Mouse (Mus musculus): Measurements from ENCODE around the gene Pafah1b2. TPM values are rescaled to one million over a fixed set of nuclear protein-coding genes. Genes with fewer than 3 reads are reported as not detected.

The Pafah1b2 gene
- total RNA-seq, 2 experiments from 2014 or later = 26.5 to 144 TPM

DNA sequence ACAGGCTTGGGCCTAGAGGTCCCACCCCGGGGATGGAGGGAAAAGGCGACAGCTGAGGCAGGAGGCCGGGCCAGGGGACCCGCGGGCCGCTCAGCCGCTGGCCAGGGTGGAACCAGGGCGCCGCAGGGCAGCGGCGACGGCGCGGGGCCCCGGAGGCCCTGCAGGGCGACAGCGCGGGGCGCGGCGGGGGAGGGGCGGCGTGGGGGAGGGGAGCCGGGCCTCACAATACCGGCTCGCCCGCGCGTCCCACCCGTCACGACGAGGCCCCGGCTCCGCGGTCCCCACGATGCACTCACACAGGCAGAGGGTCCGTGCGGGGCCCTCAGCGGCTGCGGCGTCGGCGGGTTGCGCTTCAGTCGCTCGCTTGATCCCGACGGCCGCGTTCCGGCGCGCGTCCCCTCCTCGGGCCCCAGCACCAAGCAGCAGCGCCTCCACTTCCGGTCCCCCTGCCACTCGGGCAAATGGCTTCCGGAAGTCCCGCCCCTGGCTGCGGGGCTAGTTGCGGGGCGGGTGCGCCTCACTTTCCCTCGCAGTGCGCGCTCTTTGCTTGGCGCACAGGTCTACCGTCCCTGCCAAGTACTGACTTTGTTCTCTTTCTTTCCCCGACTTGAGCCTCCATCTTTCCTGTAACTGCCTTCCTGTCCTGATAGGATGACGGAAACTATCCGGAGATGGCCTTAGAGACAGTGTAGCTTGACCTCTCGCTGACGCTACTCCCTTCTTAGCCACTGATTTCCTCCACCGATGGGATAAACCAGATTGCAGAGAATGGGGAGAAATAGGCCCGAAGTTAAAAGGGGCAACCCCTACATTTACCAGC lies 27.9 kb downstream of the Pafah1b2 start:
- peak; percentile 75 for ATAC-seq (replicated peaks; ENCODE audit: low FRiP score, low TSS enrichment, poor library complexity, severe bottlenecking)

DNA sequence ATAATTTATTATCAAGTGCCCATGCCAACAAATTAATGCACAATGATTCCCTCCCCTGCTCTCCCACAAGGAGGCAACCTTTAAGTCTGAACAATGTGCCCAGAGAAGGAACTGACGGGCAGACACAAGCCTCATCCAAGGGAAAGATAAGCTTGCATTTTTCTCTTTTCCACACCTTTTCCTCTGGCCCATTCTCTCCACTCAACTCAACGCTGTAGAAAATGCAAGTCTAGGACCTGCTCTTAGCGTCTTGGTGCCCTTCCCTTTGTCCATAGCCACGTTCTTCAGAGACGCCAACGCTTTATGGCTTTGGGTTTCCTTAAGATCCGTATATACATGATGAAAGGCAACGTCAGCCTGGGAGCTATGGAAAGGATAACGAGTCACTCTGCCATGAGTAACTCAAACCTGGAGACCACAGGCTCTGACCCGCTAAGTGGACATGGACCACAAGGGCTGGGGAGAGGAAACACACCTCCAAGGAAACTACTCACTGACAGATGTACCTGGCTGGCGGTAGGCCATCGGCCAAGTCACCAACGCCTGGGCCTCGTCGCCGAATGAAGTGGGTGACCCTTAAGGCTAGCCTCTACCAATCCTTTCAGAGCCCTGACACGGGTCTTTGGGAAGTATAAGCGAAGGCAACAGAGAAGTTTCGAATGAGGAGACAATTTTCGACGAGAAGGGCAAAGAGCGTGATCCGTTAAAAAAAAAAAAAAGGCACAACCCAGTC lies 28.6 kb downstream of the Pafah1b2 start:
- ATAC-seq (replicated peaks; ENCODE audit: low FRiP score, low TSS enrichment, poor library complexity, severe bottlenecking) = peak; percentile 57

DNA sequence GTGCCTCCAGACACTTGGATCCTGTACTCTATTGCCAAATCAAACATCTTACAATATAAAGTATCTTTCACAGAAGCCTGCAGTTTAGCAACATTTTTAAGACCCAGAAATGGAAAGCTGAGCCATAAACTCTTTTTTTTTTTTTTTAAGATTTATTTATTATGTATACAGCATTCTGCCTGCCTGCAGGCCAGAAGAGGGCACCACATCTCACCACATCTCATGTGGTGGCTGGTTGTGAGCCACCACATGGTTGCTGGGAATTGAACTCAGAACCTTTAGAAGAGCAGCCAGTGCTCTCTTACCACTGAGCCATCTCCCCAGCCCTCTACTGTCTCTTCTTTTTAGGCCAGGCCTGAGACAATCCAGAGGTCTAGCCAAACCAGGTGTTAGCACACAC lies 31.2 kb downstream of the Pafah1b2 start:
- ATAC-seq (replicated peaks; ENCODE audit: low FRiP score, low TSS enrichment, poor library complexity, severe bottlenecking) = no peak

DNA sequence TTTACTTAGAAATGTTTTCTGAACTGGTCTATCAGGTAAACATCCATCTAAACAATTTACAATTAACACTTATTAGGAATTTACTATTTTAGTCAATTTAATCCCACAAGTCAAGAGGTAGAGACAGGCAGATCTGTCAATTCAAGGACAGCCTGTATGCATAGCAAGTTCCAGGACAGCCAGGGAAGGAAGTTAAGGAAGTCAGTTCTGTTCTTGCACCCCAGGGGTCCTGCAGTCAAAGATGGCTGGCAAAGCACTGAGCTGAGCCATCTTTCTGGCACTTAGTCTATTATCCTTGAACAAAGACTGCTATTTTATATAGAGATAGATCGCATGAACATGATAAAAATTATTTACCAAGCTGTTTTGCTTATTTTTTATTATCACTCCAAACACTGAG lies 31.9 kb downstream of the Pafah1b2 start:
- no peak for ATAC-seq (replicated peaks; ENCODE audit: low FRiP score, low TSS enrichment, poor library complexity, severe bottlenecking)

DNA sequence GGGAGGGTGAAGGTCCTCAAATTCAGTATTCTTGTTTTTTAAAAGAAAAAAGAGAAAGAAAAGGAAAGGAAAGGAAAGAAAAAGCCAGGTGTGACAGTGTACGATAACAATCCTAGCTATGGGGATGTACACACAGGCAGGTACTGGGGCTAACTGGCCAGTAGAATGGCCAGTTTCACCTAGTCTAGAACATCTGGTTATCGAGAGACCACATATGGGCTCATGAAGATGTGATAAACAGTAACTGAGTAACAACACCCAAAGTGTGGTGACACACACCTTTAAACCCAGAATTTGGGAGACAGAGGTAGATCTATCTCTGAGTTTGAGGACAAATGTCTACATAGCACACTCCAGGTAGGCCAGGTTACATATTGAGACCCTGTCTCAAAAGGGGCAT lies 32.7 kb downstream of the Pafah1b2 start:
- no peak for ATAC-seq (replicated peaks; ENCODE audit: low FRiP score, low TSS enrichment, poor library complexity, severe bottlenecking)

DNA sequence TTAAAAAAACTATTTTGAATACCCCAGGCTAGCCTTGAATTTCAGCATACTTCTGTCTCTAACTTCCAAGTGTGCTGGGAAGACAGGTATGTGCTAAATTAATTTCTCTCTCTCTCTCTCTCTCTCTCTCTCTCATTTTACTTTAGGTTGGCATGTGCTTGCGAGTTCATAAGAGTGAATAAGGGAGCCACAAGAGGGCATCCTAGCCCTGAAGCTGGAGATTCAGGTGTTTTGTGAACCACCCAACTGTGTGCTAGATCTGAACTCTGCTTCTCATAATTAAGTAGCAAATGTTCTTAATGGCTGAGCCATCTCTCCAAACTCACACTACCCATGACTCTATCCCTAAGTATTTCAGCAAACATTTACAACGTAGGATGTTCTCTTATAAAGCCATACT lies 35.6 kb downstream of the Pafah1b2 start:
- no peak for ATAC-seq (replicated peaks; ENCODE audit: low FRiP score, low TSS enrichment, poor library complexity, severe bottlenecking)

DNA sequence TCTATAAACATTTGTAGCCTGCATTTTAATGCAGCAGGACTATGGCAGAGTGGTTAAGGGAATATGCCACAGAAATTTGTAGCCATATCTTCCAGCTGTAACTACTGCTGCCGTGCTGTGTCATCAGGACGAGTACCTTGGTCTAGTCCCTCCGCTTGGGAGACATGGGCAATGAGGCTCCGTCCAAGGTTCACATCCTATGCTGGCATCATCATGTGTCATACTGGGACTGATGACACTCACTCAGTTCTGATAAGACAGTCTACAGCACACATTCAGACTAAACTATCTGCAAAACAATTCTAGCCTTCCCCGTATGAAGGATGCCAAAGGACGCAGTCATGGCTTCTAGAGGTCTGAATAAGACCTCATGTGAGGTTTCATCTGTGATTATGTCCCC lies 48.9 kb downstream of the Pafah1b2 start:
- ATAC-seq (replicated peaks; ENCODE audit: low FRiP score, low TSS enrichment, poor library complexity, severe bottlenecking) = no peak

DNA sequence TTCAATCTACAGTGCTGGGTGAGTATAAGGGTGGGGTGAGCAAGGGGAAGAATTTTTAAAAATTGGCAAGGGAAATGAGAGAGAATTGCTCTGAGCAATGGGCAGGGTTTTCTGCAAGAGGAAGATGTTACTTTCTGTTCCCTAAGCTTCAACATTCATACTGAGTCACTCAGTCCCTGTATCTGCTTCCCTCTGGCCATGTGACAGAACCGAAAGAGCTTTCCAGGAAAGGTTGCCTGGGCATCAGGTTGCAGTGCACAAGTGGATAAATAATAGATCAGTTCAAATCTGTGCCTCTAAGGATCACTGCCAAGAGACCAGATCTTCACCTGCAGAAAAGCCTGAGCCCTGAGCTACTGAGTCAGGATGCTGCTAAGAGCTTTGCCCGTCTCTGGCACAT lies 50.6 kb downstream of the Pafah1b2 start:
- no peak for ATAC-seq (replicated peaks; ENCODE audit: low FRiP score, low TSS enrichment, poor library complexity, severe bottlenecking)

DNA sequence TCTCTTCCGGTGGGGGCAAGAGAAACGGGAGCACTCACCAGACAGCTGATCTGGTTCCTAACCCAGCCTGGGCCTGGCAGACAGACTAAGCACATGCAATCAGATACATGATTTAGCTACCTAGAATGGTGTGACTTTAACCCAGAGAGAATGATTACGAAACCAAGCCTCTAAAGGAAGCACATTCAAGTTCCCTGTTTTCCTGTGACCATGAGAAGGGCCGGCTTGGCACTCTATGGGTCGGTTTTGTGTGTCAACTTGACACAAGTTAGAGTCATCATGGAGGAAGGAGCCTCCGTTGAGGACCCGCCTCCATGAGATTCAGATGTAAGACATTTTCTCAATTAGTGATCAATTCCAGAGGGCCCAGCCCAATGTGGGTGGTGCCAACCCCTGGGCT lies 52.8 kb downstream of the Pafah1b2 start:
- no peak for ATAC-seq (replicated peaks; ENCODE audit: low FRiP score, low TSS enrichment, poor library complexity, severe bottlenecking)

DNA sequence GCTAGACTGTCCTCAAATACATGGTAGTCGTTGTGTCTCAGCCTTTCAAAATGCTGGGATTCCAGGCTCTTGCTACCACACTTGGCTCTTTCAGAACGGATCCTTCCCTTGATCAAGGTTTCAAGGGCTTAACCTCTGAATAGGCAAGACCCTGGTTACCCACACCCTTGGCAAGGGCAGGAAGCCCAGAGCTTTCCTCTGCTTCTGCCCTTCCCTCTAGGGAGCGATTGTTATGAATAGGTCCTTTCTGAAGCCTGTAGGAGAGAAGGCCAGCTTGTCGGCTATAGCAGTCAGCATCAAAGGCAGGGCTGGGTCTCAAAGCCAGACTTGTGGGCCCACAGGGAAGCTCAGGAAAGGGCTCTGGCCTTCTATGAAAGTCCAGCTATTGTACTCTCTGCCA lies 53.6 kb downstream of the Pafah1b2 start:
- no peak for ATAC-seq (replicated peaks; ENCODE audit: low FRiP score, low TSS enrichment, poor library complexity, severe bottlenecking)

DNA sequence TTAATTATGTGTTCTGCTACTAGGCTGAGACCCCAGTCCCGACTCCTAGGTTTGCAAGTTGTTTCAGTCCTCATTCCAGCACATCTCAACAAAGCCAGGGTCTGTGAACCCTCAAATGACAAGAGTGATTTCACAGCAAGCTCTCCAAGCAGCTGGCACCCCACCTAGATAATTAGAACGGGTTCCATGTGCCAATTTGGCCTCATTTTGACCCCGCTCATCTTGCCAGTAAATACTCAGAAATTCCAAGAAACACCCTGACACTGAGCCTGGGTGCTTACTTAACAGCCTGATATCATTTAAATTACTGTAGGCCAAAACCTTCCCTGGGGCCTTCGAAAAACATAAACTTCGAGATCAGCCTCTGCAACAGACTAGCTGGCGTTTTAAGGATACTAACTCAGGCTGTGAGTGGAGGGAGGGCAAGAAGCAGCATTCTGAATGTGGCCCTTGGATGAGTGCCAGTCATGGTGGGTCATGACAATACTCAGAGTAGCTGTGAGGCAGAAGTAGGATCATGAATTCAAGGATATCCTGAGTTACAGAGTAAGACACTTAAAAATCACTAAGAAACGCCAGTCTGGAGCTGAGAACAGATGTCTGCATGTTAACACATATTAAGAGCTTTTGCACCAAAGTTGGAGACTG lies 54.3 kb downstream of the Pafah1b2 start:
- ATAC-seq (replicated peaks; ENCODE audit: low FRiP score, low TSS enrichment, poor library complexity, severe bottlenecking) = no peak

DNA sequence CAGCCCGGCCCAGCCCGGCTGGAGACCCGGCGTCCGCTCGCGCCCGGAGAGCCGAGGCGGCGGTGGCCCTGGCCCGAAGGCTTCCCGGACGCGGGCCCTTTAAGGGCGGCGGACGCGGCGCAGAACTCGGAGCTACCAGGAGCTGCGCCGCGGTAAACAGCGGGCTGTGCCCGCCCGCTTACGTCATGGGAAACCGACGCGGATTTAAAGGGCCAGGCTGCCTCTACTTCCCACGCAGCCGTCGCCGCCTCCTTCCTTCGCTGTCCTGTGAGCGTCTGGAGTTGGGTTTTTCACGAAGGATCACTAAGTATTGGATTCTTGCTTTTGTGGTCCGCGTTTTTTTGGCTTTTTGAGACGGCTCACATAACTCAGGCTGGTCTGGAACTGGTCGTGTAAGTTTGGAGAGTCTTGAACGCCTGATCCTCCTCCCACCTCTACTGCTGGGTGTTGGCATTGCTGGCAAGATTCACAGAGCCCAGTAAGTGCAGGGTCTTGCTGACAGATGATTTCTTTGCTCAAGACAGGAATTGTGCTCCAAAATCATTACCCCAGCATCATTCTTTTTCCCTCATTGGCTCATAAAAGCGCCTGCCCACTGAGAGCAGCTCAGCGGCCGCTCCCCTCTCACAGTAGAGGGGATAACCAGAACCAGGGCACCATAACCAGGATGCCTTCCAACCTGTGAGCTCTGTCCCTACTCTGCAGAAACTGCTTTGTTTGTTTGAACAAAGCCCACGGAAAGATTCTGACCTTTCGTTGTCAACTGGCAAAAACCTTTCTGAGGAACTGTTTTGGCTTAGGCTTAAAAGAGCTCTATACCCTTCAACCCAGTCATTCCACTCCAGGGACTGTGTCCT lies 57.2 kb downstream of the Pafah1b2 start, which contains the start of gene Sidt2:
Gene Sidt2 (minus strand): TSS at position 152 of the 857 bp plus-strand sequence.
- peak; percentile 82 for ATAC-seq (replicated peaks; ENCODE audit: low FRiP score, low TSS enrichment, poor library complexity, severe bottlenecking)

DNA sequence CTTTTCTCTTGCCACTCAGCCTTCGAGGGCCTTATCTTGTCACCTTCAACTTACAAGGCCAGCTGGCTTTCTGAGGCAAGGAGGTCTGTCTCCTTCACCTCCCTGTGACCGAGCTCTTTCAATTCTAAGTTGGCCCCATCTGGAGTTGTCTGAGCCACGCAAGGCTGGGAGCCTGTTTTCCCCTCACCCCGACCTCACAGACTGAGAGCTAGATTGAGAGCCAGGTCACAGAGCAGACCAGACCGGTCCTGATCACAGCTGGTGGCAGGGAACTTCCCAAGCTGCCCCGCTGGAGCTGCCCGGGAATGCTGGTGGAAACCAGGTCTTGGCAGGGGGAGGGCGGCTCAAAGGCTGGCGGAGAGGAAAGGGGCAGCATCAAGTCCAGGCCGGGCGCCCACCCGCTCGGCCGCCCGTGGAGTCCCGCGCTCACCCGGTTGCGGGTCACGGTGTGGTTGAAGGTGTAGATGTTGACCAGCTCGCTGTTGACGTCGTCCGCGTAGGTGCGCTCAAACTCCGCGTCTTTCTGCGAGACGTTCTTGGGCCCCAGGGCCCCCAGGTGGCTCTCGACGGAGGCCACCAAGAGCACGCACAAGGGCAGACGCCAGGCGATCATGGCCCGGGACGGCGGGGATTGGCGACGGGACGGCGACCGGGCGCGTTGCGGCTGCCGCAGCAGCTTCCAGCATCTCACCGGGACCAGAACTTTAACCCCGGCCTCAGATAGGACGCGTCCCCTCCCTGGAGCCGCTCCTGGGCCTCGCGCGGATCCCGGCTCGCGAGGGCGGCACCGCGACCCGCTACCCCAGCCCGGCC lies 58.0 kb downstream of the Pafah1b2 start:
- ATAC-seq (replicated peaks; ENCODE audit: low FRiP score, low TSS enrichment, poor library complexity, severe bottlenecking) = peak; percentile 35

DNA sequence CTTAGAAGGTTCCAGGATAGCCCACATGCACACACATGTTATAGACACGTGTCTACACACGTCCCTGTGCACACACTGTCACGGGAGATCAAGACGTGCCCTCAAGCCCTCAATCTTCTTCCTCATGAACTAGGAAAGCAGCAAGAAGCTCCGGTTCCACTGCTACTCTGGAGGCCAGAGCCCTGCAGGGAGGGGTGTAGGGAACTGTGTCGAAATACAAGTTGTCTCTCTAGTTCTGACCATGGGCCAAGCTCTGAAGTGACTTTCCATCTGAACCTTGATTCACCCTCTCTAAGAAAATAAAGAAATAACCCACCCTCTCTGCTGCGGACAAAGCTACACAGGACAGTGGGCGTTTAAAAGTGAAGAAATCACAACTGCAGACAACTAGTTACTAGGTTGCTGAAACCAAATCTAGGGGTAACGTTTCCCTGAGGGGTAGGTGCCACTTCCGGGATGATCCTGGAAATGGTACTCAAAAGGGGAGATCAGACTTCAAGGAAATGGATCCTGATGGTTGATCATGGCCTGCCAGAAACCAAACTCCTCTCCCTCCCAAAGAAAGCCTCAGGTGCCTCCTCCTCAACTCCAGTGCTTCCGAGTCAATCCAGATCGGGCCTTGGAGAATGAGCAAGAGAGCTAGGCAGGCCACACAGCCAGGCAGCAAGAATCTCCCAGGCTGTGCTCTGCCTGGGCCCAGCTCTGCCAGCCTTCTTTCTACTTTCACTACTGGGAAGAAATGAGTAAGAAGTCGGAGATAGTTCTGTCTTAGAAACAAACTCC lies 58.8 kb downstream of the Pafah1b2 start:
- 0 out of 2 replicates have a peak, but pooled peaks have one; percentile 10 for ATAC-seq (replicated peaks; ENCODE audit: low FRiP score, low TSS enrichment, poor library complexity, severe bottlenecking)

DNA sequence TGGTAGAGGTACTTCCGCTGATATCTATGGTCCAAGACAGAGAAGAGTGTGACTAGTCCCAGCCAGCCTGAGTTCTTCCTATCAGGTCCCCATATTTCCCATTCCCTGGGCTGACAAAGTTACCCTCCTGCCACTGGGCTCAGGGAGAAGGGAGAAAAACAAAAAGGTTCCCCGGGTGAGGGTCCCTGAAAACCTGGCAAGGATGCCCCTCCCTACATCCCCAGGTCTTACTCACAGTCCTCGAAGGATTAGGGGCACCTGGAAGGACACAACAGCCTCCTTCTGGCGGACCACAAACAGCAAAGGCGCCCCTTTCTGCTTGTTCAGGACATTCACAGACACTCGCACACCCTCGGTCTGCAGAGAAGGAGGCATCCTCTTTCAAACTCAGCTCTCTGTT lies 59.6 kb downstream of the Pafah1b2 start:
- no peak for ATAC-seq (replicated peaks; ENCODE audit: low FRiP score, low TSS enrichment, poor library complexity, severe bottlenecking)

DNA sequence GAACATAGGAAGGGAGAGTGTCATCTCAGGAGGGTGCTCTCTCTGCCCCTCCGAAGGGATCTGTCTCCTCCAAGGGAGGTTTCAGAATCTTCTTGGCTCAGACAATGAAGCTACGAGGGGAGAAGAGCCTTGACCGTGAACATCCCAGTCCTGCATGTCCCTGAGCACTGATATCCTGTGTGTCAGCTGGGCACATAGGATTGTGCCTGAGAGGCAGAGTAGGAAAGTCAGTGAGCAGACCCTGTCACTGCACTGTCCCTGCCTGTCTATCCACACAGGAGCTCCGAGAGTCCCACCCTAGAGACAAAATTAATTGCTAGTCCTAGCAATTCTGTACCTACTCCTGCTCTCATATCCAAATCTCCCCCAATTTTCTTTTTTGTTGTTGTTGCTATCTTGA lies 60.4 kb downstream of the Pafah1b2 start:
- ATAC-seq (replicated peaks; ENCODE audit: low FRiP score, low TSS enrichment, poor library complexity, severe bottlenecking) = no peak

DNA sequence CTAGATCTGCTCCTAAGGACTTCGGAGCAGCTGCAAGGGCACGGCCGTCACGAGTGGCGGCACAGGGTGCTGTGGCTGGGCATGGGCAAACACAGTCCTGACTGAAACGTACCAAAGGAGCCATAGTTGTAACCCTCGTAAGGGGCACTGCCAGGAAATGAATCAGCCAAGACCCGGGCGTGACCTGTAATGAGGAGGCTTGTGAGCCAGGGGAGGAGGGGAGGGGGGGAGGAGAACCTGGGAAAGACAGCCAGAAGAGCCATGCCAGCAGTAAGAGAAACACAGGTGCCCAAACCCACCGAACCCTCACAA lies 65.7 kb downstream of the Pafah1b2 start:
- no peak for ATAC-seq (replicated peaks; ENCODE audit: low FRiP score, low TSS enrichment, poor library complexity, severe bottlenecking)

DNA sequence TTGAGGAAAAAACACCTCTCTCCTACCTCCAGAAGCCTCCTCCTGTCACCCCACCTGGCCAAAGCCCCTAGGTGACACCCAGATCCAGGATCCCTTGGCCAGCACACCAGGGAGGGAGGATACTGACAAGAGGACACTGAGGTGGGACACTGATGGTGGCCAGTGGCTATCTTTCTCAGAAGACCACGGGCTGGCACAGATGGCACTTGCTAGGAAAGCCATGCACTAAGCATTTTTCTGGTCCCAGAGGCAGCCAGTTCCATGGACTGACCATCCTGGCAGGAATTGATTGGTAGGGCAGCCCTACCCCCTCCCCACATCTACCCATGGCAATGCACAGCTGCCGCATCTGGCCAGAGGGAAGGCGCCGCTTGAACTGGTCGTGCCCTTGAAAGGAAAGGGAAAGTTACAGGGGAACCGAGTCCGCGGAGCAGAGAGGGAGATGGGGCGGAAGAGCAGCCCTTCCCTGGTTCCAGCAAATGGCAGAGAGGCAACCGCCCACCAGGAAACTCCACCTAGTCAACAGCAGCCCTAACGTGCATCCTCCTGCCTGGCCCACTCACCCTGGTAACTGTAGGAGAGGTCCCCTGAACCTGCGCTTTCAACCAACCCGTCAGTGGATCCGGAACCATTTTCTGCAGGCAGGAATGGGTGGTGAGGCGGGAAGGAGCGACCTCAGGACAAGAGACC lies 66.2 kb downstream of the Pafah1b2 start:
- ATAC-seq (replicated peaks; ENCODE audit: low FRiP score, low TSS enrichment, poor library complexity, severe bottlenecking) = no peak
